Mouse (Mus musculus) heart, embryonic 10.5 days (tissue): ENCODE measurements around the gene Mafk. TPM values are rescaled to one million over a fixed set of nuclear protein-coding genes. Genes with fewer than 3 reads are reported as not detected.

Experiments used
- DNase-seq: peaks from one replicate; pipeline ENCODE4 v3.0.0-alpha.2; 2017; ENCODE audit warnings: low spot score
- H3K27ac ChIP-seq: fragments of 300-500 bp; sonication (generic); 2 replicates; pipeline ENCODE4 v1.5.1; 2016; ENCODE audit warnings: mild to moderate bottlenecking
- H3K27me3 ChIP-seq: fragments of 300-500 bp; sonication (generic); 2 replicates; pipeline ENCODE4 v1.6.1; 2016; ENCODE audit warnings: mild to moderate bottlenecking; ENCODE audit not compliant: poor library complexity, insufficient read depth, severe bottlenecking
- H3K36me3 ChIP-seq: fragments of 300-500 bp; sonication (generic); 2 replicates; pipeline ENCODE4 v1.6.1; 2016; ENCODE audit warnings: mild to moderate bottlenecking, moderate library complexity
- H3K4me1 ChIP-seq: fragments of 300-500 bp; sonication (generic); 2 replicates; pipeline ENCODE4 v1.6.1; 2016; ENCODE audit warnings: mild to moderate bottlenecking
- H3K4me3 ChIP-seq: fragments of 300-500 bp; sonication (generic); 2 replicates; pipeline ENCODE4 v1.5.1; 2016; ENCODE audit warnings: mild to moderate bottlenecking, moderate library complexity
- H3K9me3 ChIP-seq: fragments of 300-500 bp; sonication (generic); 2 replicates; pipeline ENCODE4 v1.6.1; 2016; ENCODE audit warnings: mild to moderate bottlenecking, moderate library complexity
- WGBS: fragments of 180-500 bp; shearing (Covaris S2); methylation state at CpG from one replicate; pipeline ENCODE4 v1.1.7; 2016; 5-methylcytosine and 5-hydroxymethylcytosine counted together
- microRNA-seq: library from miRNA; unstranded; fragments of <30 nt; microRNA quantifications from one replicate; pipeline ENCODE4, GENCODE M21; 2017
- polyA plus RNA-seq: library from polyadenylated mRNA; unstranded; fragments of >200 nt; fragmentation: Nextera tagmentation; extraction: Ambion mirVana; gene quantifications from 2 replicates; pipeline ENCODE4 v1.2.1, GENCODE M21; 2016

The Mafk gene
- polyA plus RNA-seq, 1 experiment from 2014 or later: 20.7 TPM

- Histone ChIP-seq H3K9me3 (no peaks in the 10 kb centered on the region), H3K36me3 (peaks cover 20% of the 10 kb centered on the region), H3K27me3 (no peaks in the 10 kb centered on the region), H3K4me1 (peaks cover 12% of the 10 kb centered on the region), H3K27ac (no peak overlapping the region), H3K4me3 (no peak overlapping the region)
- no peak for DNase-seq
- 89% methylated on average over 1 of the region's 1 CpGs for WGBS
Observed at GRCm38 (mm10) chr5:139827593-139827992, 36.3 kb downstream of the Mafk start.

GRCm38 (mm10) chr5:139829384-139829783 lies 38.1 kb downstream of the Mafk start:
- DNase-seq: no peak
- Histone ChIP-seq H3K27me3 (no peaks in the 10 kb centered on the region), H3K36me3 (peaks cover 4% of the 10 kb centered on the region), H3K27ac (no peak overlapping the region), H3K9me3 (no peaks in the 10 kb centered on the region), H3K4me3 (no peak overlapping the region), H3K4me1 (peaks cover 12% of the 10 kb centered on the region)
- 78% methylated on average over 13 of the region's 13 CpGs for WGBS

- H3K36me3 ChIP-seq: no peaks in the 10 kb centered on the region
- H3K9me3 ChIP-seq: no peaks in the 10 kb centered on the region
- peaks cover 4% of the 10 kb centered on the region; the same call in 1 of the 2 replicates for H3K27me3 ChIP-seq
- WGBS: 77% methylated on average over 3 of the region's 3 CpGs
- DNase-seq: no peak
- peaks cover 6% of the 10 kb centered on the region for H3K4me1 ChIP-seq
- no peak overlapping the region for H3K4me3 ChIP-seq
- no peak overlapping the region for H3K27ac ChIP-seq
Observed at GRCm38 (mm10) chr5:139830734-139831133, 39.4 kb downstream of the Mafk start.

GRCm38 (mm10) chr5:139832125-139832524 lies 40.8 kb downstream of the Mafk start:
- H3K9me3 ChIP-seq: no peaks in the 10 kb centered on the region
- no peak overlapping the region for H3K4me3 ChIP-seq
- H3K36me3 ChIP-seq: no peaks in the 10 kb centered on the region
- no peak for DNase-seq
- 55% methylated on average over 7 of the region's 7 CpGs for WGBS
- H3K27ac ChIP-seq: no peak overlapping the region
- H3K4me1 ChIP-seq: no peaks in the 10 kb centered on the region
- peaks cover 12% of the 10 kb centered on the region; the same call in 1 of the 2 replicates for H3K27me3 ChIP-seq

GRCm38 (mm10) chr5:139835706-139836105 lies 44.4 kb downstream of the Mafk start:
- WGBS: 80% methylated on average over 7 of the region's 7 CpGs

GRCm38 (mm10) chr5:139838476-139838892 lies 47.2 kb downstream of the Mafk start:
- H3K27ac ChIP-seq: no peak overlapping the region
- H3K27me3 ChIP-seq: peaks cover 37% of the 10 kb centered on the region; the same call in 1 of the 2 replicates
- WGBS: 19% methylated on average over 2 of the region's 2 CpGs
- H3K9me3 ChIP-seq: peaks cover 1% of the 10 kb centered on the region; the same call in 1 of the 2 replicates
- no peaks in the 10 kb centered on the region for H3K4me1 ChIP-seq
- no peak for DNase-seq
- no peaks in the 10 kb centered on the region for H3K36me3 ChIP-seq
- no peak overlapping the region for H3K4me3 ChIP-seq

More at GRCm38 (mm10) chr5:139835706-139836105, 44.4 kb downstream of the Mafk start:
- no peaks in the 10 kb centered on the region for H3K9me3 ChIP-seq
- no peaks in the 10 kb centered on the region for H3K4me1 ChIP-seq
- peaks cover 13% of the 10 kb centered on the region; the same call in 1 of the 2 replicates for H3K27me3 ChIP-seq
- DNase-seq: no peak
- H3K36me3 ChIP-seq: no peaks in the 10 kb centered on the region
- H3K4me3 ChIP-seq: no peak overlapping the region
- H3K27ac ChIP-seq: no peak overlapping the region

GRCm38 (mm10) chr5:139839142-139839541 lies 47.8 kb downstream of the Mafk start:
- 43% methylated on average over 3 of the region's 3 CpGs for WGBS
- no peaks in the 10 kb centered on the region for H3K4me1 ChIP-seq
- DNase-seq: no peak
- H3K27me3 ChIP-seq: peaks cover 41% of the 10 kb centered on the region; the same call in 1 of the 2 replicates
- H3K36me3 ChIP-seq: no peaks in the 10 kb centered on the region
- no peak overlapping the region for H3K4me3 ChIP-seq
- peaks cover 5% of the 10 kb centered on the region; the same call in 1 of the 2 replicates for H3K9me3 ChIP-seq
- no peak overlapping the region for H3K27ac ChIP-seq

GRCm38 (mm10) chr5:139849626-139850320 lies 58.5 kb downstream of the Mafk start:
- Histone ChIP-seq H3K9me3 (0 out of 2 replicates have a peak, but pooled peaks cover 2% of the 10 kb centered on the region), H3K36me3 (no peaks in the 10 kb centered on the region), H3K4me1 (peaks cover 8% of the 10 kb centered on the region), H3K27me3 (peaks cover 33% of the 10 kb centered on the region; the same call in 1 of the 2 replicates), H3K27ac (no peak overlapping the region), H3K4me3 (no peak overlapping the region)
- 74% methylated on average over 12 of the region's 12 CpGs for WGBS
- DNase-seq: no peak

Small RNAs within 50 kb of the gene (microRNA-seq; reads per million reads assigned to microRNA genes)
- 0.76 reads per million for gene Mir7037

Other genes with a start within 250 kb of the Mafk start
- 0.18 TPM in 1 of 2 replicates, not detected in the other for gene Uncx, start 248.0 kb upstream of the Mafk start, polyA plus RNA-seq
- gene Micall2, start 55.2 kb upstream of the Mafk start, polyA plus RNA-seq: 4.1 and 5.7 TPM in 2 replicates
- 30.3 and 31.3 TPM in 2 replicates for gene Ints1, start 15.8 kb upstream of the Mafk start, polyA plus RNA-seq
- 2.8 and 3.6 TPM in 2 replicates for gene Tmem184a, start 28.4 kb downstream of the Mafk start, polyA plus RNA-seq
- not detected in 2 replicates for gene Gm26938, start 34.9 kb downstream of the Mafk start, polyA plus RNA-seq
- 57.0 and 76.5 TPM in 2 replicates for gene Psmg3, start 35.4 kb downstream of the Mafk start, polyA plus RNA-seq
- gene Elfn1, start 116.4 kb downstream of the Mafk start, polyA plus RNA-seq: 0.73 TPM in 1 of 2 replicates, not detected in the other